Mouse (Mus musculus): Measurements from ENCODE around the gene Mxi1. TPM values are rescaled to one million over a fixed set of nuclear protein-coding genes. Genes with fewer than 3 reads are reported as not detected.

Mxi1 gene
- polyA plus RNA-seq, 1 experiment, result 10.5 TPM

DNA sequence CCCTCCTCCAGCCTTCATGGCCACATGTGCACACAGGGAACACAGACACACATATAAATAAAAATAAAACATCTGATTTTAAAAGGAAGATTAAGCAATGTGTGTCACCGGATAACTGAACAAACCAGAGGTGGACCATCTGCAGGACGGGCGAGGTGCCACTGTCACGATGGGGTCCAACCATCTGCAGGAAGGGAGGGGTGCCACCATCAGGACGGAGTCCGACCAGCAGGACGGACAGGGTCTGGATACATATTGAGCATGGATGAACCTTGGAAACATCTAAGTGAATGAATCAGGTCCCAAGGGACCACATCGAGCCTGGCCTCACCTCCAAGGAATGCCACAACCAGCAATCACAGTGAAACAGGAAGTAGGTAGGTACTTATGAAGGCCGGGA, 43.0 kb upstream of the Mxi1 start:
- Histone ChIP-seq H3K4me3 (ENCODE audit: insufficient read depth, poor library complexity, severe bottlenecking) (no peak overlapping the region), H3K36me3 (ENCODE audit: control insufficient read depth, insufficient read depth) (no peaks in the 10 kb centered on the region), H3K79me2 (ENCODE audit: control insufficient read depth, insufficient read depth) (no peaks in the 10 kb centered on the region), H3ac (ENCODE audit: control insufficient read depth, insufficient read length, low read depth) (no peak overlapping the region), H3K79me3 (ENCODE audit: low read depth) (no peaks in the 10 kb centered on the region), H3K27me3 (ENCODE audit: control insufficient read depth, insufficient read depth, insufficient read length) (no peaks in the 10 kb centered on the region)
- TF ChIP-seq USF1 (IDR thresholded peaks at IDR 0.05; ENCODE audit: low read depth) (no peak), FOSL1 (IDR thresholded peaks at IDR 0.05; ENCODE audit: insufficient read depth, low read length, poor library complexity, severe bottlenecking) (no peak), CTCF (IDR thresholded peaks at IDR 0.05; ENCODE audit: control insufficient read depth, insufficient read depth, insufficient read length) (no peak), MAX (IDR thresholded peaks at IDR 0.05) (no peak), MYOG (IDR thresholded peaks at IDR 0.05; ENCODE audit: control insufficient read depth, extremely low read depth, insufficient read length) (no peak), MYOD1 (IDR thresholded peaks at IDR 0.05; ENCODE audit: control insufficient read depth, insufficient read length, low read depth) (no peak), CEBPB (IDR thresholded peaks at IDR 0.05; ENCODE audit: low read depth) (no peak)

- Histone ChIP-seq H3K4me3 (ENCODE audit: insufficient read depth, poor library complexity, severe bottlenecking) (no peak overlapping the region), H3K79me2 (ENCODE audit: control insufficient read depth, insufficient read depth) (no peaks in the 10 kb centered on the region), H3ac (ENCODE audit: control insufficient read depth, insufficient read length, low read depth) (no peak overlapping the region), H3K79me3 (ENCODE audit: low read depth) (no peaks in the 10 kb centered on the region), H3K27me3 (ENCODE audit: control insufficient read depth, insufficient read depth, insufficient read length) (no peaks in the 10 kb centered on the region), H3K36me3 (ENCODE audit: control insufficient read depth, insufficient read depth) (no peaks in the 10 kb centered on the region)
- TF ChIP-seq FOSL1 (IDR thresholded peaks at IDR 0.05; ENCODE audit: insufficient read depth, low read length, poor library complexity, severe bottlenecking) (peak; percentile 75), MYOG (IDR thresholded peaks at IDR 0.05; ENCODE audit: control insufficient read depth, extremely low read depth, insufficient read length) (no peak), CEBPB (IDR thresholded peaks at IDR 0.05; ENCODE audit: low read depth) (no peak), MYOD1 (IDR thresholded peaks at IDR 0.05; ENCODE audit: control insufficient read depth, insufficient read length, low read depth) (peak; percentile 96), USF1 (IDR thresholded peaks at IDR 0.05; ENCODE audit: low read depth) (peak; percentile 55), MAX (IDR thresholded peaks at IDR 0.05) (peak; percentile 82), CTCF (IDR thresholded peaks at IDR 0.05; ENCODE audit: control insufficient read depth, insufficient read depth, insufficient read length) (no peak)
Measured at GRCm38 (mm10) chr19:53273055-53273722, 37.1 kb upstream of the Mxi1 start.

- H3K79me3 ChIP-seq (ENCODE audit: low read depth), result no peaks in the 10 kb centered on the region
- no peaks in the 10 kb centered on the region for H3K27me3 ChIP-seq (ENCODE audit: control insufficient read depth, insufficient read depth, insufficient read length)
- H3ac ChIP-seq (ENCODE audit: control insufficient read depth, insufficient read length, low read depth), result no peak overlapping the region
- H3K79me2 ChIP-seq (ENCODE audit: control insufficient read depth, insufficient read depth), result no peaks in the 10 kb centered on the region
- no peaks in the 10 kb centered on the region for H3K36me3 ChIP-seq (ENCODE audit: control insufficient read depth, insufficient read depth)
- TF ChIP-seq MYOG (IDR thresholded peaks at IDR 0.05; ENCODE audit: control insufficient read depth, extremely low read depth, insufficient read length), result no peak
- TF ChIP-seq USF1 (IDR thresholded peaks at IDR 0.05; ENCODE audit: low read depth), result no peak
- no peak for TF ChIP-seq CEBPB (IDR thresholded peaks at IDR 0.05; ENCODE audit: low read depth)
- TF ChIP-seq MYOD1 (IDR thresholded peaks at IDR 0.05; ENCODE audit: control insufficient read depth, insufficient read length, low read depth), result no peak
- no peak for TF ChIP-seq CTCF (IDR thresholded peaks at IDR 0.05; ENCODE audit: control insufficient read depth, insufficient read depth, insufficient read length)
- no peak for TF ChIP-seq FOSL1 (IDR thresholded peaks at IDR 0.05; ENCODE audit: insufficient read depth, low read length, poor library complexity, severe bottlenecking)
- no peak for TF ChIP-seq MAX (IDR thresholded peaks at IDR 0.05)
- no peak overlapping the region for H3K4me3 ChIP-seq (ENCODE audit: insufficient read depth, poor library complexity, severe bottlenecking)
Measured at GRCm38 (mm10) chr19:53273781-53274428, 36.4 kb upstream of the Mxi1 start.

DNA sequence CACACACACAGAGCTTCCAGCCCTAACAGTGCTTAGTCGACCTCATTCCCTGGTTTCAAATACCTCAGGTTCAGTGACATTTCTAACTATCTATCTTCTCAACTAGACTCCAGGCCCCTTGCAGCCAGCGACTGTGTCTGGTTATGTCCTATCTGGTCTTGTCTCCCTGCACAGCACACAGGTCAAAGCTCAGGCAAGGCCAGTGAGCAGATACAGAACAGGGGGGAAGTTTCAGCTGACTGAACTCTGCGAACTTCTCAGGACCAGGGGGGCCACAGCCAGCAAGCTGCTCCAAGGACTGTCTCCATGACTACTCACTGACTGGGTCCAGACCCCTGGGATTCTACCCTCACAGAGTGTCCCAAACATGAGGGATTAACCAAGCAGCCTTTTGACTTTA, 35.1 kb upstream of the Mxi1 start:
- no peak overlapping the region for H3K4me3 ChIP-seq (ENCODE audit: insufficient read depth, poor library complexity, severe bottlenecking)
- no peaks in the 10 kb centered on the region for H3K79me2 ChIP-seq (ENCODE audit: control insufficient read depth, insufficient read depth)
- TF ChIP-seq MAX (IDR thresholded peaks at IDR 0.05), result no peak
- TF ChIP-seq CEBPB (IDR thresholded peaks at IDR 0.05; ENCODE audit: low read depth), result no peak
- no peak for TF ChIP-seq USF1 (IDR thresholded peaks at IDR 0.05; ENCODE audit: low read depth)
- TF ChIP-seq FOSL1 (IDR thresholded peaks at IDR 0.05; ENCODE audit: insufficient read depth, low read length, poor library complexity, severe bottlenecking), result no peak
- TF ChIP-seq CTCF (IDR thresholded peaks at IDR 0.05; ENCODE audit: control insufficient read depth, insufficient read depth, insufficient read length), result no peak
- TF ChIP-seq MYOD1 (IDR thresholded peaks at IDR 0.05; ENCODE audit: control insufficient read depth, insufficient read length, low read depth), result no peak
- no peak for TF ChIP-seq MYOG (IDR thresholded peaks at IDR 0.05; ENCODE audit: control insufficient read depth, extremely low read depth, insufficient read length)
- H3K36me3 ChIP-seq (ENCODE audit: control insufficient read depth, insufficient read depth), result no peaks in the 10 kb centered on the region
- H3K27me3 ChIP-seq (ENCODE audit: control insufficient read depth, insufficient read depth, insufficient read length), result no peaks in the 10 kb centered on the region
- no peaks in the 10 kb centered on the region for H3K79me3 ChIP-seq (ENCODE audit: low read depth)
- H3ac ChIP-seq (ENCODE audit: control insufficient read depth, insufficient read length, low read depth), result no peak overlapping the region

- Histone ChIP-seq H3K79me2 (ENCODE audit: control insufficient read depth, insufficient read depth) (no peaks in the 10 kb centered on the region), H3K4me3 (ENCODE audit: insufficient read depth, poor library complexity, severe bottlenecking) (no peak overlapping the region), H3ac (ENCODE audit: control insufficient read depth, insufficient read length, low read depth) (no peak overlapping the region), H3K36me3 (ENCODE audit: control insufficient read depth, insufficient read depth) (no peaks in the 10 kb centered on the region), H3K79me3 (ENCODE audit: low read depth) (no peaks in the 10 kb centered on the region), H3K27me3 (ENCODE audit: control insufficient read depth, insufficient read depth, insufficient read length) (no peaks in the 10 kb centered on the region)
- no peak for TF ChIP-seq FOSL1 (IDR thresholded peaks at IDR 0.05; ENCODE audit: insufficient read depth, low read length, poor library complexity, severe bottlenecking)
- TF ChIP-seq MYOD1 (IDR thresholded peaks at IDR 0.05; ENCODE audit: control insufficient read depth, insufficient read length, low read depth), result no peak
- no peak for TF ChIP-seq USF1 (IDR thresholded peaks at IDR 0.05; ENCODE audit: low read depth)
- no peak for TF ChIP-seq MYOG (IDR thresholded peaks at IDR 0.05; ENCODE audit: control insufficient read depth, extremely low read depth, insufficient read length)
- no peak for TF ChIP-seq MAX (IDR thresholded peaks at IDR 0.05)
- TF ChIP-seq CEBPB (IDR thresholded peaks at IDR 0.05; ENCODE audit: low read depth), result no peak
- no peak for TF ChIP-seq CTCF (IDR thresholded peaks at IDR 0.05; ENCODE audit: control insufficient read depth, insufficient read depth, insufficient read length)
Measured at GRCm38 (mm10) chr19:53276902-53277707, 33.2 kb upstream of the Mxi1 start.
